Mouse (Mus musculus): Measurements from ENCODE around the gene Dnah12. TPM values are rescaled to one million over a fixed set of nuclear protein-coding genes. Genes with fewer than 3 reads are reported as not detected.
"Not testable (repeated sequence)": the region's sequence is repeated elsewhere in the genome, so short reads cannot be mapped to it uniquely, and the experiment has no call there.

Dnah12 gene
- polyA plus RNA-seq, 1 experiment from 2014 or later, result 0.07 TPM

GRCm38 (mm10) chr14:26675791-26676190, 17.3 kb upstream of the Dnah12 start:
- H3K4me3 ChIP-seq (ENCODE audit: low read depth, low read length), result peak overlapping the region; percentile 26
- no peaks in the 10 kb centered on the region for H3K27me3 ChIP-seq (replicated peaks; ENCODE audit: control insufficient read depth, insufficient read depth, low read length)
- H3K9ac ChIP-seq (ENCODE audit: low read depth, low read length), result peak overlapping the region; percentile 55
- no peaks in the 10 kb centered on the region for H3K36me3 ChIP-seq (ENCODE audit: control insufficient read depth, insufficient read depth, low read length)
- ATAC-seq (replicated peaks; ENCODE audit: low FRiP score) (peak; percentile 62; the same call in 1 of the 2 replicates), DNase-seq (ENCODE audit: low spot score) (no peak)
- 56% methylated on average over 5 of the region's 5 CpGs for WGBS
- no peaks in the 10 kb centered on the region for H3K9me3 ChIP-seq (ENCODE audit: control insufficient read depth, low read length)
- H3K27ac ChIP-seq (ENCODE audit: low read depth, low read length), result no peak overlapping the region
- H3K4me1 ChIP-seq (replicated peaks; ENCODE audit: control insufficient read depth, insufficient read depth, low read length), result no peaks in the 10 kb centered on the region
- H3K4me2 ChIP-seq, result peak overlapping the region; percentile 62

DNA sequence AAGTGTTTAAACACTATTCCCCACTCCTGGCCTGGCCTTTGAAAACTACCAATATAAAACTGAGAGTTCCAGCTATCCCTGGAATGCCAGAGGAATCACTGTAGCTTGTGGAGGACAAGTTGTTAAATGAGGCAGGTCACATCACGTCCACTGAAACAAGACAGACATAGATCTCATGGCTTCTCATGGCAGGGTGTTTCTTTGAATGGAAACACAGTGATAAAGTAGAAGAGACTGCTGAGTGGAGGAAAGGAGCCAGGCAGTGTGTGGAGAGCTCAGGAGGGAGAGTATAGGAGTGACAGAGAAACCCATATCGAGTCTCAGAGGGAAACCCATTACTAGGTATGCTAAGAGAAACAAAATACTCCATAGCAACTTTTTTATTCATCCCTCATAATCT, 2.3 kb upstream of the Dnah12 start:
- no peaks in the 10 kb centered on the region for H3K4me1 ChIP-seq (replicated peaks; ENCODE audit: control insufficient read depth, insufficient read depth, low read length)
- no peaks in the 10 kb centered on the region for H3K36me3 ChIP-seq (ENCODE audit: control insufficient read depth, insufficient read depth, low read length)
- no peak overlapping the region for H3K27ac ChIP-seq (ENCODE audit: low read depth, low read length)
- no peak overlapping the region for H3K9ac ChIP-seq (ENCODE audit: low read depth, low read length)
- WGBS, result 64% methylated on average over 2 of the region's 2 CpGs
- H3K4me2 ChIP-seq, result no peak overlapping the region
- H3K27me3 ChIP-seq (replicated peaks; ENCODE audit: control insufficient read depth, insufficient read depth, low read length), result no peaks in the 10 kb centered on the region
- no peak for DNase-seq (ENCODE audit: low spot score)
- no peaks in the 10 kb centered on the region for H3K9me3 ChIP-seq (ENCODE audit: control insufficient read depth, low read length)
- no peak overlapping the region for H3K4me3 ChIP-seq (ENCODE audit: low read depth, low read length)
- ATAC-seq (replicated peaks; ENCODE audit: low FRiP score), result no peak

- Histone ChIP-seq H3K4me2 (no peak overlapping the region), H3K4me3 (ENCODE audit: low read depth, low read length) (no peak overlapping the region), H3K4me1 (replicated peaks; ENCODE audit: control insufficient read depth, insufficient read depth, low read length) (no peaks in the 10 kb centered on the region), H3K27me3 (replicated peaks; ENCODE audit: control insufficient read depth, insufficient read depth, low read length) (no peaks in the 10 kb centered on the region), H3K9ac (ENCODE audit: low read depth, low read length) (no peak overlapping the region), H3K36me3 (ENCODE audit: control insufficient read depth, insufficient read depth, low read length) (no peaks in the 10 kb centered on the region), H3K9me3 (ENCODE audit: control insufficient read depth, low read length) (no peaks in the 10 kb centered on the region), H3K27ac (ENCODE audit: low read depth, low read length) (no peak overlapping the region)
- no peak for ATAC-seq (replicated peaks; ENCODE audit: low FRiP score)
- WGBS, result 70% methylated on average over 2 of the region's 2 CpGs
- DNase-seq (ENCODE audit: low spot score), result no peak
Measured at GRCm38 (mm10) chr14:26691363-26691762, 1.7 kb upstream of the Dnah12 start.

GRCm38 (mm10) chr14:26697912-26698311, 4.8 kb downstream of the Dnah12 start:
- H3K27me3 ChIP-seq (replicated peaks; ENCODE audit: control insufficient read depth, insufficient read depth, low read length), result no peaks in the 10 kb centered on the region
- DNase-seq (ENCODE audit: low spot score) (no peak), ATAC-seq (replicated peaks; ENCODE audit: low FRiP score) (no peak)
- H3K27ac ChIP-seq (ENCODE audit: low read depth, low read length), result no peak overlapping the region
- H3K4me1 ChIP-seq (replicated peaks; ENCODE audit: control insufficient read depth, insufficient read depth, low read length), result no peaks in the 10 kb centered on the region
- H3K9ac ChIP-seq (ENCODE audit: low read depth, low read length), result no peak overlapping the region
- H3K4me3 ChIP-seq (ENCODE audit: low read depth, low read length), result no peak overlapping the region
- no peaks in the 10 kb centered on the region for H3K9me3 ChIP-seq (ENCODE audit: control insufficient read depth, low read length)
- H3K4me2 ChIP-seq, result no peak overlapping the region
- H3K36me3 ChIP-seq (ENCODE audit: control insufficient read depth, insufficient read depth, low read length), result no peaks in the 10 kb centered on the region

DNA sequence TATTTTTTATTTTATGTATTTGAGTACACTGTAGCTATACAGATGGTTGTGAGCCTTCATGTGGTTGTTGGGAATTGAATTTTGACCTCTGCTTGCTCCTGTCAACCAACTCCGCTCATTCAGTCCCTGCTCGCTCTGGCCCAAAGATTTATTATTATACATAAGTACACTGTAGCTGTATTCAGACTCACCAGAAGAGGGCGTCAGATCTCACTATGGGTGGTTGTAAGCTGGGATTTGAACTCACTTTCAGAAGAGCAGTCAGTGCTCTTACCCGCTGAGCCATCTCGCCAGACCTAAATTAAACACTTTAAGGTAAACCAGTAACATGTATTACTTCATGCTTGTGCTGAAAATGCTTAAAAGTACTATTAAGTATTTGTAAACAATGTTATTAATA, 12.2 kb downstream of the Dnah12 start:
- not testable (repeated sequence) for H3K9me3 ChIP-seq (ENCODE audit: control insufficient read depth, low read length); H3K4me1 ChIP-seq (replicated peaks; ENCODE audit: control insufficient read depth, insufficient read depth, low read length); H3K4me2 ChIP-seq; ATAC-seq (replicated peaks; ENCODE audit: low FRiP score); DNase-seq (ENCODE audit: low spot score); H3K4me3 ChIP-seq (ENCODE audit: low read depth, low read length); H3K9ac ChIP-seq (ENCODE audit: low read depth, low read length); H3K27me3 ChIP-seq (replicated peaks; ENCODE audit: control insufficient read depth, insufficient read depth, low read length); H3K27ac ChIP-seq (ENCODE audit: low read depth, low read length); H3K36me3 ChIP-seq (ENCODE audit: control insufficient read depth, insufficient read depth, low read length)
- 80% methylated on average over 5 of the region's 5 CpGs for WGBS

- not testable (repeated sequence) for DNase-seq (ENCODE audit: low spot score); H3K4me1 ChIP-seq (replicated peaks; ENCODE audit: control insufficient read depth, insufficient read depth, low read length); H3K4me3 ChIP-seq (ENCODE audit: low read depth, low read length); H3K4me2 ChIP-seq; H3K27ac ChIP-seq (ENCODE audit: low read depth, low read length); H3K27me3 ChIP-seq (replicated peaks; ENCODE audit: control insufficient read depth, insufficient read depth, low read length); H3K36me3 ChIP-seq (ENCODE audit: control insufficient read depth, insufficient read depth, low read length); H3K9me3 ChIP-seq (ENCODE audit: control insufficient read depth, low read length); H3K9ac ChIP-seq (ENCODE audit: low read depth, low read length)
- WGBS, result 27% methylated on average over 2 of the region's 2 CpGs
- peak; percentile 41; the same call in 1 of the 2 replicates for ATAC-seq (replicated peaks; ENCODE audit: low FRiP score)
Measured at GRCm38 (mm10) chr14:26719696-26720095, 26.6 kb downstream of the Dnah12 start.

DNA sequence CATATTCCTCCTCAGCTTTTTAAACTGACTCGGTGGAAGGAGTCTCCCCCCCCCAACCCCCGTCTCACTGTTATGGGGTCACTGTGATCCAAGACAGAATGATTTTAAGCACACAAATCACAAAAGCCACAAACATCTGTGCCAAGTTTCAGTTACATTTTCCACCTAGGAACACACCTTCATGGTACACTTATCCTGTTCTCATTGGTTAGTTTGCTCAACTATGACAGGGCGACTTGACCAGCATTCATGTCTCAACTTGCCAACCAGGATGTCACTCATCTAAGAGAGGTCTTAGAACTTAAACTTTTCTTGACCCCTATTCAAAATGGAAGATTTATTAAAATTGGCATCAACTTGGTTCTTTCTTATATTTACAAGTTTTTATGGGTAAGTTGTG, 31.8 kb downstream of the Dnah12 start:
- no peaks in the 10 kb centered on the region for H3K9me3 ChIP-seq (ENCODE audit: control insufficient read depth, low read length)
- WGBS, result 80% methylated on average over 3 of the region's 3 CpGs
- ATAC-seq (replicated peaks; ENCODE audit: low FRiP score) (no peak), DNase-seq (ENCODE audit: low spot score) (no peak)
- no peak overlapping the region for H3K9ac ChIP-seq (ENCODE audit: low read depth, low read length)
- no peak overlapping the region for H3K4me2 ChIP-seq
- no peak overlapping the region for H3K27ac ChIP-seq (ENCODE audit: low read depth, low read length)
- no peaks in the 10 kb centered on the region for H3K4me1 ChIP-seq (replicated peaks; ENCODE audit: control insufficient read depth, insufficient read depth, low read length)
- no peaks in the 10 kb centered on the region for H3K36me3 ChIP-seq (ENCODE audit: control insufficient read depth, insufficient read depth, low read length)
- H3K4me3 ChIP-seq (ENCODE audit: low read depth, low read length), result no peak overlapping the region
- H3K27me3 ChIP-seq (replicated peaks; ENCODE audit: control insufficient read depth, insufficient read depth, low read length), result no peaks in the 10 kb centered on the region

DNA sequence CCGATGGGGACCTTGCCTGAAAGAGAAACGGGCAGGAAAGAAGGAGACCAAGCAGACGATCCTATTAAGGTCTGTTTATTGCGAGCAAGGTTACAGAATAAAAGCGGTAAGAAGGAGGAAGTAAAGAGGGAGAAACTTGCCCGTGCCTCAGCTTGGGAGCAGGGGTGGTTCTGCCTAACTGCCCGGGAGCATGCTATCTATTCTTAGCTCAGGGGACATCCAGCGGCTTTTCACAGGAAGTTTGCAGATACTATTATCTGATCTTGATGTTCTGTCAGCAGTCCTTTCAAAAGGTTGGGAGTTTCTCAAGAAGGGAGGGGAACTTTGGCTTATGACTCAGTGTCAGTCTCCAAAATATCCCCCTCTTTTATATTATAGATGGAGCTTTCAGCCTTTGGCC, 65.5 kb downstream of the Dnah12 start:
- Histone ChIP-seq H3K4me2 (no peak overlapping the region), H3K9me3 (ENCODE audit: control insufficient read depth, low read length) (peaks cover 3% of the 10 kb centered on the region; the same call in 1 of the 2 replicates), H3K9ac (ENCODE audit: low read depth, low read length) (no peak overlapping the region), H3K36me3 (ENCODE audit: control insufficient read depth, insufficient read depth, low read length) (no peaks in the 10 kb centered on the region), H3K4me1 (replicated peaks; ENCODE audit: control insufficient read depth, insufficient read depth, low read length) (no peaks in the 10 kb centered on the region), H3K27ac (ENCODE audit: low read depth, low read length) (no peak overlapping the region), H3K4me3 (ENCODE audit: low read depth, low read length) (no peak overlapping the region), H3K27me3 (replicated peaks; ENCODE audit: control insufficient read depth, insufficient read depth, low read length) (no peaks in the 10 kb centered on the region)
- no peak for DNase-seq (ENCODE audit: low spot score)
- 40% methylated on average over 8 of the region's 8 CpGs for WGBS
- no peak for ATAC-seq (replicated peaks; ENCODE audit: low FRiP score)

- no peak overlapping the region for H3K4me3 ChIP-seq (ENCODE audit: low read depth, low read length)
- H3K9ac ChIP-seq (ENCODE audit: low read depth, low read length), result no peak overlapping the region
- H3K9me3 ChIP-seq (ENCODE audit: control insufficient read depth, low read length), result peaks cover 6% of the 10 kb centered on the region; the same call in 1 of the 2 replicates
- H3K27ac ChIP-seq (ENCODE audit: low read depth, low read length), result no peak overlapping the region
- H3K4me2 ChIP-seq, result no peak overlapping the region
- H3K36me3 ChIP-seq (ENCODE audit: control insufficient read depth, insufficient read depth, low read length), result no peaks in the 10 kb centered on the region
- H3K27me3 ChIP-seq (replicated peaks; ENCODE audit: control insufficient read depth, insufficient read depth, low read length), result no peaks in the 10 kb centered on the region
- no peak for DNase-seq (ENCODE audit: low spot score)
- ATAC-seq (replicated peaks; ENCODE audit: low FRiP score), result no peak
- H3K4me1 ChIP-seq (replicated peaks; ENCODE audit: control insufficient read depth, insufficient read depth, low read length), result no peaks in the 10 kb centered on the region
- WGBS, result 61% methylated on average over 6 of the region's 6 CpGs
Measured at GRCm38 (mm10) chr14:26764827-26765226, 71.8 kb downstream of the Dnah12 start.

All from liver, embryonic 11.5 days (tissue).